Mouse (Mus musculus): ENCODE measurements around the gene Pigp. TPM values are rescaled to one million over a fixed set of nuclear protein-coding genes. Genes with fewer than 3 reads are reported as not detected.

The Pigp gene
- polyA plus RNA-seq, 1 experiment = 11.2 TPM

GRCm38 (mm10) chr16:94330429-94330828 lies 41.2 kb downstream of the Pigp start:
- Histone ChIP-seq H3K27me3 (ENCODE audit: control insufficient read depth, insufficient read depth, low read length) (0 out of 2 replicates have a peak, but pooled peaks cover 9% of the 10 kb centered on the region), H3K4me1 (ENCODE audit: control insufficient read depth, insufficient read depth, insufficient read length, low read length) (peaks cover 2% of the 10 kb centered on the region), H3K36me3 (ENCODE audit: control insufficient read depth, insufficient read depth, low read length) (no peaks in the 10 kb centered on the region), H3K4me3 (ENCODE audit: low read depth, low read length) (no peak overlapping the region), H3K27ac (ENCODE audit: insufficient read depth, low read depth, low read length) (no peak overlapping the region)
- WGBS = 91% methylated on average over 5 of the region's 5 CpGs
- TF ChIP-seq CTCF (IDR thresholded peaks at IDR 0.05; ENCODE audit: extremely low read depth, insufficient read length, insufficient replicate concordance, low read depth, low read length) (no peak), POLR2A (IDR thresholded peaks at IDR 0.05; ENCODE audit: low read depth, low read length) (no peak)

- WGBS = 23% methylated on average over 25 of the region's 25 CpGs
Observed at GRCm38 (mm10) chr16:94328881-94329867, 42.5 kb downstream of the Pigp start.

GRCm38 (mm10) chr16:94327781-94328711 lies 43.6 kb downstream of the Pigp start, which contains the start of gene Ripply3:
TSS of gene Ripply3 (plus strand) at chr16:94328420.
- peak within 1 kb of the TSS; percentile 66 for H3K4me3 ChIP-seq (ENCODE audit: low read depth, low read length)
- no peak within 1 kb of the TSS for H3K27ac ChIP-seq (ENCODE audit: insufficient read depth, low read depth, low read length)
- peaks cover 2% of the 10 kb centered on the region for H3K4me1 ChIP-seq (ENCODE audit: control insufficient read depth, insufficient read depth, insufficient read length, low read length)
- 2% methylated on average over 63 of the region's 63 CpGs for WGBS
- H3K27me3 ChIP-seq (ENCODE audit: control insufficient read depth, insufficient read depth, low read length) = 0 out of 2 replicates have a peak, but pooled peaks cover 9% of the 10 kb centered on the region
- H3K36me3 ChIP-seq (ENCODE audit: control insufficient read depth, insufficient read depth, low read length) = no peaks in the 10 kb centered on the region
- TF ChIP-seq CTCF (IDR thresholded peaks at IDR 0.05; ENCODE audit: extremely low read depth, insufficient read length, insufficient replicate concordance, low read depth, low read length) = no peak
- TF ChIP-seq POLR2A (IDR thresholded peaks at IDR 0.05; ENCODE audit: low read depth, low read length) = no peak

More at GRCm38 (mm10) chr16:94328881-94329867, 42.5 kb downstream of the Pigp start:
- 0 out of 2 replicates have a peak, but pooled peaks cover 9% of the 10 kb centered on the region for H3K27me3 ChIP-seq (ENCODE audit: control insufficient read depth, insufficient read depth, low read length)
- peak overlapping the region; percentile 66 for H3K4me3 ChIP-seq (ENCODE audit: low read depth, low read length)
- no peak for TF ChIP-seq POLR2A (IDR thresholded peaks at IDR 0.05; ENCODE audit: low read depth, low read length)
- TF ChIP-seq CTCF (IDR thresholded peaks at IDR 0.05; ENCODE audit: extremely low read depth, insufficient read length, insufficient replicate concordance, low read depth, low read length) = 0 out of 2 replicates have a peak, but pooled peaks have one; percentile 1
- H3K4me1 ChIP-seq (ENCODE audit: control insufficient read depth, insufficient read depth, insufficient read length, low read length) = peaks cover 2% of the 10 kb centered on the region
- no peak overlapping the region for H3K27ac ChIP-seq (ENCODE audit: insufficient read depth, low read depth, low read length)
- no peaks in the 10 kb centered on the region for H3K36me3 ChIP-seq (ENCODE audit: control insufficient read depth, insufficient read depth, low read length)

GRCm38 (mm10) chr16:94326008-94326407 lies 45.6 kb downstream of the Pigp start:
- H3K4me1 ChIP-seq (ENCODE audit: control insufficient read depth, insufficient read depth, insufficient read length, low read length) = peaks cover 2% of the 10 kb centered on the region
- 88% methylated on average over 3 of the region's 3 CpGs for WGBS
- H3K27me3 ChIP-seq (ENCODE audit: control insufficient read depth, insufficient read depth, low read length) = 0 out of 2 replicates have a peak, but pooled peaks cover 9% of the 10 kb centered on the region
- H3K36me3 ChIP-seq (ENCODE audit: control insufficient read depth, insufficient read depth, low read length) = no peaks in the 10 kb centered on the region
- H3K27ac ChIP-seq (ENCODE audit: insufficient read depth, low read depth, low read length) = no peak overlapping the region
- H3K4me3 ChIP-seq (ENCODE audit: low read depth, low read length) = no peak overlapping the region
- no peak for TF ChIP-seq POLR2A (IDR thresholded peaks at IDR 0.05; ENCODE audit: low read depth, low read length)
- no peak for TF ChIP-seq CTCF (IDR thresholded peaks at IDR 0.05; ENCODE audit: extremely low read depth, insufficient read length, insufficient replicate concordance, low read depth, low read length)

GRCm38 (mm10) chr16:94323681-94324080 lies 48.0 kb downstream of the Pigp start:
- Histone ChIP-seq H3K4me1 (ENCODE audit: control insufficient read depth, insufficient read depth, insufficient read length, low read length) (peaks cover 2% of the 10 kb centered on the region), H3K27me3 (ENCODE audit: control insufficient read depth, insufficient read depth, low read length) (0 out of 2 replicates have a peak, but pooled peaks cover 9% of the 10 kb centered on the region), H3K4me3 (ENCODE audit: low read depth, low read length) (no peak overlapping the region), H3K27ac (ENCODE audit: insufficient read depth, low read depth, low read length) (no peak overlapping the region), H3K36me3 (ENCODE audit: control insufficient read depth, insufficient read depth, low read length) (no peaks in the 10 kb centered on the region)
- no peak for TF ChIP-seq POLR2A (IDR thresholded peaks at IDR 0.05; ENCODE audit: low read depth, low read length)
- TF ChIP-seq CTCF (IDR thresholded peaks at IDR 0.05; ENCODE audit: extremely low read depth, insufficient read length, insufficient replicate concordance, low read depth, low read length) = no peak
- WGBS = 78% methylated on average over 5 of the region's 5 CpGs

GRCm38 (mm10) chr16:94320223-94320622 lies 51.4 kb downstream of the Pigp start:
- Histone ChIP-seq H3K27me3 (ENCODE audit: control insufficient read depth, insufficient read depth, low read length) (no peaks in the 10 kb centered on the region), H3K27ac (ENCODE audit: insufficient read depth, low read depth, low read length) (no peak overlapping the region), H3K36me3 (ENCODE audit: control insufficient read depth, insufficient read depth, low read length) (no peaks in the 10 kb centered on the region), H3K4me3 (ENCODE audit: low read depth, low read length) (no peak overlapping the region), H3K4me1 (ENCODE audit: control insufficient read depth, insufficient read depth, insufficient read length, low read length) (peaks cover 9% of the 10 kb centered on the region; the same call in 1 of the 2 replicates)
- TF ChIP-seq POLR2A (IDR thresholded peaks at IDR 0.05; ENCODE audit: low read depth, low read length) = no peak
- no peak for TF ChIP-seq CTCF (IDR thresholded peaks at IDR 0.05; ENCODE audit: extremely low read depth, insufficient read length, insufficient replicate concordance, low read depth, low read length)
- WGBS = 82% methylated on average over 5 of the region's 5 CpGs
